Mouse (Mus musculus) lung, embryonic 14.5 days (tissue): ENCODE measurements around the gene Psmd7. TPM values are rescaled to one million over a fixed set of nuclear protein-coding genes. Genes with fewer than 3 reads are reported as not detected.

ENCODE experiments used
- ATAC-seq: fragments of 200-750 bp; cut with Nextera tagmentation; 2 replicates; pipeline ENCODE4 v1.8.0; 2017; ENCODE audit warnings: mild to moderate bottlenecking, moderate TSS enrichment, moderate library complexity; ENCODE audit not compliant: insufficient read depth
- DNase-seq: peaks from one replicate; pipeline ENCODE4 v3.0.0-alpha.2; 2015
- H3K27ac ChIP-seq: fragments of 300-500 bp; sonication (generic); 2 replicates; pipeline ENCODE4 v1.5.1; 2014; ENCODE audit warnings: low read depth, mild to moderate bottlenecking, moderate library complexity
- H3K27me3 ChIP-seq: fragments of 300-500 bp; sonication (generic); 2 replicates; pipeline ENCODE4 v1.6.1; 2014; ENCODE audit warnings: low read length, control low read depth; ENCODE audit not compliant: insufficient read depth
- H3K36me3 ChIP-seq: fragments of 300-500 bp; sonication (generic); 2 replicates; pipeline ENCODE4 v1.6.1; 2014; ENCODE audit warnings: control low read depth; ENCODE audit not compliant: insufficient read depth
- H3K4me1 ChIP-seq: fragments of 300-500 bp; sonication (generic); 2 replicates; pipeline ENCODE4 v1.6.1; 2014; ENCODE audit warnings: antibody characterized with exemption, control low read depth; ENCODE audit not compliant: insufficient read depth
- H3K4me2 ChIP-seq: fragments of 300-500 bp; sonication (generic); 2 replicates; pipeline ENCODE4 v1.6.1; 2014; ENCODE audit warnings: mild to moderate bottlenecking
- H3K4me3 ChIP-seq: fragments of 300-500 bp; sonication (generic); 2 replicates; pipeline ENCODE4 v1.5.1; 2014; ENCODE audit warnings: low read depth, low read length
- H3K9ac ChIP-seq: fragments of 300-500 bp; sonication (generic); 2 replicates; pipeline ENCODE4 v1.6.1; 2014
- H3K9me3 ChIP-seq: fragments of 300-500 bp; sonication (generic); 2 replicates; pipeline ENCODE4 v1.6.1; 2016; ENCODE audit warnings: low read depth, low read length, control low read depth
- CTCF ChIP-seq: IDR thresholded peaks from 2 replicates; pipeline ENCODE4 v1.5.1; 2016; ENCODE audit warnings: antibody characterized with exemption, low read depth
- WGBS: fragments of 180-500 bp; shearing (Covaris S2); extraction: QIAGEN DNeasy Blood & Tissue Kit; methylation state at CpG from one replicate; pipeline ENCODE4 v1.1.7; 2014; 5-methylcytosine and 5-hydroxymethylcytosine counted together
- polyA plus RNA-seq: library from polyadenylated mRNA; unstranded; fragments of >200 nt; fragmentation: Nextera tagmentation; extraction: Ambion mirVana; gene quantifications from 2 replicates; pipeline ENCODE4 v1.2.1, GENCODE M21; 2014

Gene Psmd7
- polyA plus RNA-seq, 1 experiment from 2014 or later, result 269 TPM

GRCm38 (mm10) chr8:107621136-107621535, 32.9 kb upstream of the Psmd7 start:
- 40% methylated on average over 3 of the region's 3 CpGs for WGBS
- no peak for ATAC-seq
- no peak for TF ChIP-seq CTCF

GRCm38 (mm10) chr8:107618499-107618898, 30.2 kb upstream of the Psmd7 start:
- Histone ChIP-seq H3K4me2 (no peak overlapping the region), H3K9me3 (no peaks in the 10 kb centered on the region), H3K9ac (no peak overlapping the region), H3K4me1 (no peaks in the 10 kb centered on the region), H3K4me3 (no peak overlapping the region), H3K36me3 (no peaks in the 10 kb centered on the region), H3K27ac (no peak overlapping the region), H3K27me3 (no peaks in the 10 kb centered on the region)
- peak; percentile 38; the same call in 1 of the 2 replicates for ATAC-seq
- whole genome bisulfite sequencing, result 60% methylated on average over 10 of the region's 10 CpGs
- no peak for TF ChIP-seq CTCF
- DNase-seq, result peak; percentile 59

More at GRCm38 (mm10) chr8:107621136-107621535, 32.9 kb upstream of the Psmd7 start:
- no peak overlapping the region for H3K4me2 ChIP-seq
- H3K27ac ChIP-seq, result no peak overlapping the region
- no peaks in the 10 kb centered on the region for H3K4me1 ChIP-seq
- H3K9ac ChIP-seq, result no peak overlapping the region
- H3K4me3 ChIP-seq, result no peak overlapping the region
- peak; percentile 11 for DNase-seq
- H3K27me3 ChIP-seq, result no peaks in the 10 kb centered on the region
- no peaks in the 10 kb centered on the region for H3K9me3 ChIP-seq
- no peaks in the 10 kb centered on the region for H3K36me3 ChIP-seq

GRCm38 (mm10) chr8:107613411-107613810, 25.1 kb upstream of the Psmd7 start:
- TF ChIP-seq CTCF, result no peak
- 77% methylated on average over 6 of the region's 6 CpGs for WGBS
- no peak overlapping the region for H3K4me3 ChIP-seq
- no peaks in the 10 kb centered on the region for H3K36me3 ChIP-seq
- no peaks in the 10 kb centered on the region for H3K4me1 ChIP-seq
- DNase-seq (no peak), ATAC-seq (no peak)
- no peaks in the 10 kb centered on the region for H3K9me3 ChIP-seq
- no peak overlapping the region for H3K27ac ChIP-seq
- no peaks in the 10 kb centered on the region for H3K27me3 ChIP-seq
- no peak overlapping the region for H3K9ac ChIP-seq
- H3K4me2 ChIP-seq, result no peak overlapping the region

GRCm38 (mm10) chr8:107610845-107611244, 22.6 kb upstream of the Psmd7 start:
- no peak overlapping the region for H3K4me2 ChIP-seq
- no peaks in the 10 kb centered on the region for H3K4me1 ChIP-seq
- no peak overlapping the region for H3K9ac ChIP-seq
- 52% methylated on average over 11 of the region's 11 CpGs for WGBS
- no peak overlapping the region for H3K4me3 ChIP-seq
- ATAC-seq (no peak), DNase-seq (no peak)
- TF ChIP-seq CTCF, result no peak
- no peaks in the 10 kb centered on the region for H3K27me3 ChIP-seq
- H3K27ac ChIP-seq, result no peak overlapping the region
- H3K36me3 ChIP-seq, result no peaks in the 10 kb centered on the region
- no peaks in the 10 kb centered on the region for H3K9me3 ChIP-seq

- WGBS, result 64% methylated on average over 7 of the region's 7 CpGs
- no peaks in the 10 kb centered on the region for H3K27me3 ChIP-seq
- no peak overlapping the region for H3K4me2 ChIP-seq
- H3K9ac ChIP-seq, result no peak overlapping the region
- H3K27ac ChIP-seq, result no peak overlapping the region
- ATAC-seq, result no peak
- no peak for DNase-seq
- H3K36me3 ChIP-seq, result no peaks in the 10 kb centered on the region
- H3K4me1 ChIP-seq, result no peaks in the 10 kb centered on the region
- H3K4me3 ChIP-seq, result no peak overlapping the region
- no peaks in the 10 kb centered on the region for H3K9me3 ChIP-seq
- no peak for TF ChIP-seq CTCF
These were observed 20.5 kb upstream of the Psmd7 start for GRCm38 (mm10) chr8:107608751-107609150.

- no peak overlapping the region for H3K4me3 ChIP-seq
- H3K9ac ChIP-seq, result no peak overlapping the region
- WGBS, result 5% methylated on average over 7 of the region's 7 CpGs
- ATAC-seq (no peak), DNase-seq (peak; percentile 94)
- H3K4me1 ChIP-seq, result no peaks in the 10 kb centered on the region
- TF ChIP-seq CTCF, result peak; percentile 78
- no peaks in the 10 kb centered on the region for H3K9me3 ChIP-seq
- H3K27me3 ChIP-seq, result no peaks in the 10 kb centered on the region
- H3K36me3 ChIP-seq, result no peaks in the 10 kb centered on the region
- no peak overlapping the region for H3K27ac ChIP-seq
- no peak overlapping the region for H3K4me2 ChIP-seq
These were observed 14.8 kb upstream of the Psmd7 start for GRCm38 (mm10) chr8:107603026-107603425.

- no peaks in the 10 kb centered on the region for H3K27me3 ChIP-seq
- H3K36me3 ChIP-seq, result no peaks in the 10 kb centered on the region
- ATAC-seq (no peak), DNase-seq (no peak)
- no peaks in the 10 kb centered on the region for H3K9me3 ChIP-seq
- no peak overlapping the region for H3K4me2 ChIP-seq
- H3K9ac ChIP-seq, result no peak overlapping the region
- 79% methylated on average over 9 of the region's 9 CpGs for WGBS
- no peak for TF ChIP-seq CTCF
- H3K4me1 ChIP-seq, result no peaks in the 10 kb centered on the region
- no peak overlapping the region for H3K27ac ChIP-seq
- H3K4me3 ChIP-seq, result no peak overlapping the region
These were observed 11.4 kb upstream of the Psmd7 start for GRCm38 (mm10) chr8:107599691-107600090.

- no peaks in the 10 kb centered on the region for H3K4me1 ChIP-seq
- DNase-seq (no peak), ATAC-seq (no peak)
- H3K36me3 ChIP-seq, result no peaks in the 10 kb centered on the region
- no peaks in the 10 kb centered on the region for H3K9me3 ChIP-seq
- no peaks in the 10 kb centered on the region for H3K27me3 ChIP-seq
- no peak for TF ChIP-seq CTCF
- H3K4me2 ChIP-seq, result no peak overlapping the region
- H3K27ac ChIP-seq, result no peak overlapping the region
- H3K4me3 ChIP-seq, result no peak overlapping the region
- 71% methylated on average over 1 of the region's 1 CpGs for WGBS
- H3K9ac ChIP-seq, result no peak overlapping the region
These were observed 9.5 kb upstream of the Psmd7 start for GRCm38 (mm10) chr8:107597731-107598130.
